ENCODE assay signal across 26 mouse cellular contexts in the genomic region with DNA sequence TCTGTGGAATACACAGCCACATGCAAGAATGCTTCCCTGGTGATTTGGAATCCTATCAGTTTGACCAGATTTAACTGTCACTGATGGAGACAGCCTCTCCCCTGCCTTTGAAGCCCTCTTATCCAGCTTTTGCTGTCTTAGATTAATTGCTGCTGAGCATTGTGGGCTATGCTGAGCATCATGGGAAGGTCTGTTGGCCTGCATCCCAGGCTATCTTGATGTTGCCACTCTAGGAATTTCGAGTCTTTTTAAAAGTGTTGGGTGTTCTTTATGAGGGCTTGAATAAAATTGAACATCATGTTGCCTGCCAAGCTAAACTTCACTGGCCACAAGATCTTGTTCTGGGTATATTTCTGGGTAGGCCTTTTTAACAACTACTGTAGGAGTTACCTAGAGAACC. TPM values are rescaled to one million over a fixed set of nuclear protein-coding genes. Genes with fewer than 3 reads are reported as not detected.
DNase-seq lines count a peak whose midpoint lies in the region; ATAC-seq and TF ChIP-seq lines count a peak whose summit lies in the region.
"Had no signal": no experiment of that assay in that cellular context is flagged by ENCODE, and none has a peak within 500 bp of the region (broad histone marks: within the 10 kb centered on the region; RNA-seq: fewer than 3 reads in every experiment).

No protein-coding gene starts in this region.

- peak overlapping the region; percentile 93 for H3K27ac ChIP-seq in layer of hippocampus, adult 2 months
- H3K27ac ChIP-seq in lung, embryonic 14.5 days (ENCODE audit: low read depth), result no peak overlapping the region
- H3K27ac ChIP-seq: embryonic facial prominence, embryonic 12.5 days; forebrain, embryonic 13.5 days; heart, embryonic 15.5 days; hindbrain, embryonic 13.5 days had no signal

- DNase-seq in cerebellum, adult 11-12 months, result peak; percentile 36
- DNase-seq in cerebellum, adult 11 months, result no peak
- no peak for DNase-seq in layer of hippocampus, adult 2 months (ENCODE audit: low spot score in 2 of 2)
- DNase-seq in layer of hippocampus, postnatal 10 days (ENCODE audit: low spot score in 2 of 2), result no peak
- DNase-seq in lung, embryonic 14.5 days, result peak; percentile 43
- DNase-seq in lung, postnatal 14 days, result no peak
- DNase-seq in NIH3T3 (ENCODE audit: low read depth), result peak; percentile 28
- DNase-seq: adrenal gland, adult 2 months; adrenal gland, postnatal 25 days; B cell, adult 2 months; cerebellum, adult 8-10 months; cerebellum, postnatal 14 days; gastrocnemius, postnatal 10 days; heart, adult 18-20 months; heart, postnatal 14 days had no signal

- no peak for ATAC-seq in lung, embryonic 14.5 days (ENCODE audit: insufficient read depth)
- ATAC-seq in erythroid progenitor cell, adult 5-6 weeks (replicated peaks; ENCODE audit: low FRiP score, poor library complexity, severe bottlenecking), result no peak
- ATAC-seq: CD4-positive, CD25-positive, alpha-beta regulatory T cell, adult 4 months; forebrain, embryonic 13.5 days; hindbrain, postnatal 0 days had no signal

- H3K9ac ChIP-seq in lung, embryonic 14.5 days, result no peak overlapping the region
- H3K9ac ChIP-seq: embryonic facial prominence, embryonic 12.5 days; forebrain, embryonic 13.5 days; heart, embryonic 15.5 days; hindbrain, embryonic 13.5 days had no signal

- H3K4me3 ChIP-seq in layer of hippocampus, adult 2 months, result no peak overlapping the region
- no peak overlapping the region for H3K4me3 ChIP-seq in lung, embryonic 14.5 days (ENCODE audit: low read depth, low read length)
- H3K4me3 ChIP-seq: embryonic facial prominence, embryonic 12.5 days; forebrain, embryonic 13.5 days; heart, embryonic 15.5 days; hindbrain, embryonic 13.5 days had no signal

- no peak for TF ChIP-seq CTCF in layer of hippocampus, adult 2 months (conservative IDR thresholded peaks at IDR 0.05)
- TF ChIP-seq CTCF in lung, embryonic 14.5 days (IDR thresholded peaks at IDR 0.05; ENCODE audit: low read depth), result no peak

- no peaks in the 10 kb centered on the region for H3K4me1 ChIP-seq in lung, embryonic 14.5 days (ENCODE audit: insufficient read depth)
- H3K4me1 ChIP-seq: heart, embryonic 15.5 days had no signal

- no peak overlapping the region for H3K4me2 ChIP-seq in lung, embryonic 14.5 days
- H3K4me2 ChIP-seq: embryonic facial prominence, embryonic 12.5 days; forebrain, embryonic 13.5 days; heart, embryonic 11.5 days; heart, embryonic 15.5 days; hindbrain, embryonic 13.5 days had no signal

- no peaks in the 10 kb centered on the region for H3K9me3 ChIP-seq in lung, embryonic 14.5 days (ENCODE audit: low read depth, low read length)
- H3K9me3 ChIP-seq: embryonic facial prominence, embryonic 12.5 days; forebrain, embryonic 13.5 days; heart, embryonic 15.5 days; hindbrain, embryonic 13.5 days had no signal

- H3K36me3 ChIP-seq in lung, embryonic 14.5 days (ENCODE audit: insufficient read depth), result no peaks in the 10 kb centered on the region
- H3K36me3 ChIP-seq: embryonic facial prominence, embryonic 12.5 days; heart, embryonic 15.5 days; hindbrain, embryonic 13.5 days had no signal

- H3K27me3 ChIP-seq in lung, embryonic 14.5 days (ENCODE audit: insufficient read depth, low read length), result no peaks in the 10 kb centered on the region
- H3K27me3 ChIP-seq: embryonic facial prominence, embryonic 12.5 days; forebrain, embryonic 13.5 days; heart, embryonic 15.5 days; hindbrain, embryonic 13.5 days had no signal

- WGBS in lung, embryonic 14.5 days, result 43% methylated on average over 1 of the region's 1 CpGs

RNA-seq across cellular contexts. Expression of a gene that starts 16.8 kb away (rescaled TPM):
- 100 to 1,000 TPM; 375 to 387 TPM for total RNA-seq in layer of hippocampus, adult 2 months (2021)
- 100 to 1,000 TPM; 298 to 304 TPM for total RNA-seq in layer of hippocampus, postnatal 10 days (2021)
- 0.07 and 0.22 TPM in 2 replicates for polyA plus RNA-seq in lung, embryonic 14.5 days (2014; fragmentation: Nextera tagmentation; extraction: Ambion mirVana)
- total RNA-seq in erythroid progenitor cell, adult 5-6 weeks (2015; ENCODE audit: low replicate concordance), result not detected in 2 replicates
- total RNA-seq in erythroid progenitor cell, adult 5-6 weeks (2017; ENCODE audit: low replicate concordance), result not detected in 2 replicates
- total RNA-seq: common myeloid progenitor, adult 5-6 weeks; hematopoietic stem cell, adult 5-6 weeks; MEL had no signal
- polyA plus RNA-seq: CD4-positive, CD25-positive, alpha-beta regulatory T cell, adult 4 months had no signal

RNA-seq across cellular contexts. Expression of a gene that starts 54.6 kb away (rescaled TPM):
- total RNA-seq in layer of hippocampus, adult 2 months (2021), result 10 to 100 TPM; 29.5 to 31.9 TPM
- 10 to 100 TPM; 17.0 to 18.6 TPM for total RNA-seq in layer of hippocampus, postnatal 10 days (2021)
- 11.3 and 14.9 TPM in 2 replicates for polyA plus RNA-seq in lung, embryonic 14.5 days (2014; fragmentation: Nextera tagmentation; extraction: Ambion mirVana)
- 7.2 and 14.3 TPM in 2 replicates for total RNA-seq in erythroid progenitor cell, adult 5-6 weeks (2015; ENCODE audit: low replicate concordance)
- total RNA-seq in erythroid progenitor cell, adult 5-6 weeks (2017; ENCODE audit: low replicate concordance), result 2.7 and 3.8 TPM in 2 replicates

Comparison
In these comparisons a context has a peak if more than half of its experiments do, and no peak if none do; other contexts are left out.
1. DNase-seq: peak in cerebellum, adult 11-12 months (single experiment), lung, embryonic 14.5 days (single experiment) and NIH3T3 (single experiment); none in cerebellum, adult 11 months (single experiment), layer of hippocampus, adult 2 months (0 of 2), layer of hippocampus, postnatal 10 days (0 of 2) and lung, postnatal 14 days (single experiment).
2. RNA of a gene that starts 16.8 kb away (total RNA-seq): 375 to 387 TPM in layer of hippocampus, adult 2 months and 298 to 304 TPM in layer of hippocampus, postnatal 10 days; not detected in erythroid progenitor cell, adult 5-6 weeks; every median in the first group is over 100 times any median in the second.